Mouse (Mus musculus) hindbrain, embryonic 10.5 days (tissue): Measurements from ENCODE around the gene Il21r. TPM values are rescaled to one million over a fixed set of nuclear protein-coding genes. Genes with fewer than 3 reads are reported as not detected.

Source experiments
- DNase-seq: peaks from one replicate; pipeline ENCODE4 v3.0.0-alpha.2; 2017; ENCODE audit warnings: low spot score
- H3K27ac ChIP-seq: fragments of 300-500 bp; sonication (generic); 2 replicates; pipeline ENCODE4 v1.5.1; 2016; ENCODE audit warnings: mild to moderate bottlenecking, moderate library complexity
- H3K27me3 ChIP-seq: fragments of 300-500 bp; sonication (generic); 2 replicates; pipeline ENCODE4 v1.6.1; 2016; ENCODE audit warnings: mild to moderate bottlenecking; ENCODE audit not compliant: poor library complexity, insufficient read depth, severe bottlenecking
- H3K36me3 ChIP-seq: fragments of 300-500 bp; sonication (generic); 2 replicates; pipeline ENCODE4 v1.6.1; 2016; ENCODE audit warnings: mild to moderate bottlenecking, moderate library complexity
- H3K4me1 ChIP-seq: fragments of 300-500 bp; sonication (generic); replicated peaks from 2 replicates; pipeline ENCODE4 v1.6.1; 2016; ENCODE audit warnings: mild to moderate bottlenecking
- H3K4me3 ChIP-seq: fragments of 300-500 bp; sonication (generic); 2 replicates; pipeline ENCODE4 v1.5.1; 2016; ENCODE audit warnings: mild to moderate bottlenecking, moderate library complexity
- H3K9me3 ChIP-seq: fragments of 300-500 bp; sonication (generic); 2 replicates; pipeline ENCODE4 v1.6.1; 2016; ENCODE audit warnings: mild to moderate bottlenecking, moderate library complexity
- WGBS: fragments of 180-500 bp; shearing (Covaris S2); methylation state at CpG from one replicate; pipeline ENCODE4 v1.1.7; 2016; 5-methylcytosine and 5-hydroxymethylcytosine counted together
- polyA plus RNA-seq: library from polyadenylated mRNA; unstranded; fragments of >200 nt; fragmentation: Nextera tagmentation; extraction: Ambion mirVana; gene quantifications from 2 replicates; pipeline ENCODE4 v1.2.1, GENCODE M21; 2016

The Il21r gene
- polyA plus RNA-seq, 1 experiment from 2014 or later = 0.41 TPM

GRCm38 (mm10) chr7:125607384-125608182, 4.4 kb downstream of the Il21r start:
- H3K27me3 ChIP-seq = no peaks in the 10 kb centered on the region
- no peak overlapping the region for H3K4me3 ChIP-seq
- H3K36me3 ChIP-seq = no peaks in the 10 kb centered on the region
- peaks cover 21% of the 10 kb centered on the region; the same call in 1 of the 2 replicates for H3K4me1 ChIP-seq
- no peak for DNase-seq
- 59% methylated on average over 6 of the region's 6 CpGs for WGBS
- no peak overlapping the region for H3K27ac ChIP-seq
- H3K9me3 ChIP-seq = no peaks in the 10 kb centered on the region

- Histone ChIP-seq H3K36me3 (no peaks in the 10 kb centered on the region), H3K9me3 (no peaks in the 10 kb centered on the region), H3K27me3 (no peaks in the 10 kb centered on the region), H3K27ac (no peak overlapping the region), H3K4me1 (peaks cover 16% of the 10 kb centered on the region; the same call in 1 of the 2 replicates), H3K4me3 (no peak overlapping the region)
- 89% methylated on average over 4 of the region's 4 CpGs for WGBS
- DNase-seq = no peak
Observed at GRCm38 (mm10) chr7:125608183-125608688, 5.0 kb downstream of the Il21r start.

GRCm38 (mm10) chr7:125613579-125613978, 10.3 kb downstream of the Il21r start:
- Histone ChIP-seq H3K27me3 (no peaks in the 10 kb centered on the region), H3K9me3 (no peaks in the 10 kb centered on the region), H3K36me3 (no peaks in the 10 kb centered on the region), H3K4me1 (no peaks in the 10 kb centered on the region), H3K4me3 (no peak overlapping the region), H3K27ac (no peak overlapping the region)
- no peak for DNase-seq
- 87% methylated on average over 5 of the region's 5 CpGs for WGBS

GRCm38 (mm10) chr7:125615453-125615852, 12.2 kb downstream of the Il21r start:
- WGBS = 93% methylated on average over 7 of the region's 7 CpGs
- Histone ChIP-seq H3K27me3 (no peaks in the 10 kb centered on the region), H3K4me1 (no peaks in the 10 kb centered on the region), H3K36me3 (no peaks in the 10 kb centered on the region), H3K9me3 (no peaks in the 10 kb centered on the region), H3K27ac (no peak overlapping the region), H3K4me3 (no peak overlapping the region)
- no peak for DNase-seq

- DNase-seq = no peak
- no peaks in the 10 kb centered on the region; the same call in 1 of the 2 replicates for H3K4me1 ChIP-seq
- H3K9me3 ChIP-seq = no peaks in the 10 kb centered on the region
- H3K36me3 ChIP-seq = no peaks in the 10 kb centered on the region
- WGBS = 89% methylated on average over 7 of the region's 7 CpGs
- no peak overlapping the region for H3K27ac ChIP-seq
- H3K27me3 ChIP-seq = no peaks in the 10 kb centered on the region
- H3K4me3 ChIP-seq = no peak overlapping the region
Observed at GRCm38 (mm10) chr7:125618016-125618415, 14.8 kb downstream of the Il21r start.

GRCm38 (mm10) chr7:125620077-125620476, 16.8 kb downstream of the Il21r start:
- Histone ChIP-seq H3K4me1 (peaks cover under 1% of the 10 kb centered on the region; the same call in 1 of the 2 replicates), H3K27ac (no peak overlapping the region), H3K36me3 (no peaks in the 10 kb centered on the region), H3K9me3 (no peaks in the 10 kb centered on the region), H3K27me3 (no peaks in the 10 kb centered on the region), H3K4me3 (no peak overlapping the region)
- DNase-seq = no peak
- WGBS = 80% methylated on average over 4 of the region's 4 CpGs

GRCm38 (mm10) chr7:125622741-125623685, 19.8 kb downstream of the Il21r start:
- no peaks in the 10 kb centered on the region for H3K9me3 ChIP-seq
- no peak for DNase-seq
- no peak overlapping the region for H3K27ac ChIP-seq
- no peaks in the 10 kb centered on the region for H3K27me3 ChIP-seq
- H3K4me1 ChIP-seq = peaks cover 8% of the 10 kb centered on the region; the same call in 1 of the 2 replicates
- WGBS = 77% methylated on average over 7 of the region's 7 CpGs
- H3K4me3 ChIP-seq = no peak overlapping the region
- H3K36me3 ChIP-seq = no peaks in the 10 kb centered on the region

GRCm38 (mm10) chr7:125625219-125625618, 22.0 kb downstream of the Il21r start:
- DNase-seq = no peak
- Histone ChIP-seq H3K9me3 (peaks cover 3% of the 10 kb centered on the region; the same call in 1 of the 2 replicates), H3K27ac (no peak overlapping the region), H3K4me3 (no peak overlapping the region), H3K4me1 (peaks cover 10% of the 10 kb centered on the region; the same call in 1 of the 2 replicates), H3K36me3 (no peaks in the 10 kb centered on the region), H3K27me3 (no peaks in the 10 kb centered on the region)
- 76% methylated on average over 4 of the region's 4 CpGs for WGBS

GRCm38 (mm10) chr7:125625829-125626228, 22.6 kb downstream of the Il21r start:
- no peak overlapping the region for H3K4me3 ChIP-seq
- no peaks in the 10 kb centered on the region for H3K36me3 ChIP-seq
- 55% methylated on average over 7 of the region's 7 CpGs for WGBS
- H3K27me3 ChIP-seq = no peaks in the 10 kb centered on the region
- DNase-seq = no peak
- no peak overlapping the region for H3K27ac ChIP-seq
- peaks cover 3% of the 10 kb centered on the region; the same call in 1 of the 2 replicates for H3K9me3 ChIP-seq
- peaks cover 12% of the 10 kb centered on the region; the same call in 1 of the 2 replicates for H3K4me1 ChIP-seq

- 74% methylated on average over 4 of the region's 4 CpGs for WGBS
- Histone ChIP-seq H3K9me3 (peaks cover 3% of the 10 kb centered on the region; the same call in 1 of the 2 replicates), H3K4me1 (peaks cover 14% of the 10 kb centered on the region), H3K4me3 (no peak overlapping the region), H3K27me3 (no peaks in the 10 kb centered on the region), H3K27ac (0 out of 2 replicates have a peak overlapping the region, but pooled peaks have one; percentile 1), H3K36me3 (no peaks in the 10 kb centered on the region)
- no peak for DNase-seq
Observed at GRCm38 (mm10) chr7:125630317-125630716, 27.1 kb downstream of the Il21r start.

GRCm38 (mm10) chr7:125630989-125631388, 27.8 kb downstream of the Il21r start:
- Histone ChIP-seq H3K4me1 (peaks cover 10% of the 10 kb centered on the region), H3K9me3 (peaks cover 3% of the 10 kb centered on the region; the same call in 1 of the 2 replicates), H3K27ac (no peak overlapping the region), H3K4me3 (no peak overlapping the region), H3K27me3 (no peaks in the 10 kb centered on the region), H3K36me3 (no peaks in the 10 kb centered on the region)
- DNase-seq = no peak
- 89% methylated on average over 3 of the region's 3 CpGs for WGBS

GRCm38 (mm10) chr7:125637220-125638140, 34.3 kb downstream of the Il21r start:
- WGBS = 84% methylated on average over 8 of the region's 8 CpGs
- H3K36me3 ChIP-seq = peaks cover 33% of the 10 kb centered on the region

More at GRCm38 (mm10) chr7:125637220-125638140, 34.3 kb downstream of the Il21r start:
- Histone ChIP-seq H3K4me1 (peaks cover 16% of the 10 kb centered on the region), H3K27ac (peak overlapping the region; percentile 35; the same call in 1 of the 2 replicates), H3K27me3 (no peaks in the 10 kb centered on the region), H3K4me3 (no peak overlapping the region), H3K9me3 (no peaks in the 10 kb centered on the region)
- DNase-seq = no peak
